20 mouse cellular contexts compared by ENCODE assay signal in genomic region chr1:14413826-14414445, GRCm38 (mm10).
DNase-seq lines count a peak whose midpoint lies in the region; ATAC-seq lines count a peak whose summit lies in the region.
"Had no signal": no experiment of that assay in that cellular context is flagged by ENCODE, and none has a peak within 500 bp of the region (broad histone marks: within the 10 kb centered on the region; RNA-seq: fewer than 3 reads in every experiment).

No protein-coding gene starts in this region.

- no peak overlapping the region for H3K27ac ChIP-seq in midbrain, embryonic 10.5 days (replicated peaks)
- no peak overlapping the region for H3K27ac ChIP-seq in midbrain, embryonic 16.5 days (ENCODE audit: low read length)
- no peak overlapping the region for H3K27ac ChIP-seq in midbrain, embryonic 14.5 days (replicated peaks; ENCODE audit: low read depth, low read length)
- H3K27ac ChIP-seq: embryonic facial prominence, embryonic 13.5 days; forebrain, embryonic 13.5 days; gastrocnemius, adult 2 months; heart, embryonic 13.5 days; hindbrain, embryonic 13.5 days; intestine, embryonic 15.5 days had no signal

- no peak overlapping the region for H3K9ac ChIP-seq in midbrain, embryonic 16.5 days (ENCODE audit: low read depth, low read length)
- H3K9ac ChIP-seq in midbrain, embryonic 14.5 days (replicated peaks; ENCODE audit: low read length), result no peak overlapping the region
- H3K9ac ChIP-seq: embryonic facial prominence, embryonic 13.5 days; forebrain, embryonic 13.5 days; heart, embryonic 13.5 days; hindbrain, embryonic 13.5 days; intestine, embryonic 15.5 days had no signal

- 33% methylated on average over 4 of the region's 4 CpGs for WGBS in midbrain, embryonic 10.5 days
- 15% methylated on average over 4 of the region's 4 CpGs for WGBS in midbrain, embryonic 16.5 days
- WGBS in midbrain, embryonic 14.5 days, result 10% methylated on average over 4 of the region's 4 CpGs

- no peaks in the 10 kb centered on the region for H3K36me3 ChIP-seq in midbrain, embryonic 10.5 days
- H3K36me3 ChIP-seq in midbrain, embryonic 16.5 days (ENCODE audit: control insufficient read depth, insufficient read depth, low read length), result no peaks in the 10 kb centered on the region
- H3K36me3 ChIP-seq in midbrain, embryonic 14.5 days (ENCODE audit: control insufficient read depth, insufficient read depth, low read length), result no peaks in the 10 kb centered on the region
- H3K36me3 ChIP-seq: embryonic facial prominence, embryonic 13.5 days; heart, embryonic 13.5 days; hindbrain, embryonic 13.5 days; intestine, embryonic 15.5 days had no signal

- H3K4me3 ChIP-seq in midbrain, embryonic 10.5 days, result no peak overlapping the region
- H3K4me3 ChIP-seq in midbrain, embryonic 16.5 days (ENCODE audit: low read depth, low read length), result no peak overlapping the region
- H3K4me3 ChIP-seq in midbrain, embryonic 14.5 days (replicated peaks; ENCODE audit: low read depth, low read length), result no peak overlapping the region
- H3K4me3 ChIP-seq: embryonic facial prominence, embryonic 13.5 days; forebrain, embryonic 13.5 days; gastrocnemius, adult 2 months; heart, embryonic 13.5 days; hindbrain, embryonic 13.5 days; intestine, embryonic 15.5 days had no signal

- ATAC-seq in midbrain, embryonic 16.5 days, result no peak
- no peak for ATAC-seq in midbrain, embryonic 14.5 days (ENCODE audit: low FRiP score, low TSS enrichment)
- ATAC-seq: forebrain, embryonic 13.5 days; intestine, embryonic 15.5 days had no signal

- peaks cover 85% of the 10 kb centered on the region for H3K27me3 ChIP-seq in midbrain, embryonic 10.5 days (ENCODE audit: low read depth, poor library complexity, severe bottlenecking)
- peaks cover 3% of the 10 kb centered on the region; the same call in 1 of the 2 replicates for H3K27me3 ChIP-seq in midbrain, embryonic 16.5 days (ENCODE audit: control insufficient read depth, insufficient read depth, low read depth, low read length)
- peaks cover 11% of the 10 kb centered on the region; the same call in 1 of the 2 replicates for H3K27me3 ChIP-seq in midbrain, embryonic 14.5 days (ENCODE audit: control insufficient read depth, insufficient read depth, low read length)
- H3K27me3 ChIP-seq: CH12.LX; embryonic facial prominence, embryonic 13.5 days; forebrain, embryonic 13.5 days; heart, embryonic 13.5 days; hindbrain, embryonic 13.5 days; intestine, embryonic 15.5 days had no signal

- H3K4me1 ChIP-seq in midbrain, embryonic 10.5 days, result peaks cover 13% of the 10 kb centered on the region
- H3K4me1 ChIP-seq in midbrain, embryonic 16.5 days (ENCODE audit: control insufficient read depth, insufficient read depth, low read length), result no peaks in the 10 kb centered on the region
- H3K4me1 ChIP-seq in midbrain, embryonic 14.5 days (ENCODE audit: control insufficient read depth, insufficient read depth, low read length), result no peaks in the 10 kb centered on the region
- H3K4me1 ChIP-seq: embryonic facial prominence, embryonic 13.5 days; forebrain, embryonic 13.5 days; heart, embryonic 13.5 days; hindbrain, embryonic 13.5 days; intestine, embryonic 15.5 days had no signal

- no peaks in the 10 kb centered on the region for H3K9me3 ChIP-seq in midbrain, embryonic 10.5 days (replicated peaks)
- no peaks in the 10 kb centered on the region for H3K9me3 ChIP-seq in midbrain, embryonic 16.5 days (replicated peaks; ENCODE audit: control insufficient read depth, low read length, poor library complexity, severe bottlenecking)
- H3K9me3 ChIP-seq in midbrain, embryonic 14.5 days (ENCODE audit: control insufficient read depth, low read length), result no peaks in the 10 kb centered on the region
- H3K9me3 ChIP-seq: embryonic facial prominence, embryonic 13.5 days; forebrain, embryonic 13.5 days; heart, embryonic 13.5 days; hindbrain, embryonic 13.5 days; intestine, embryonic 15.5 days had no signal

- no peak overlapping the region for H3K4me2 ChIP-seq in midbrain, embryonic 16.5 days (ENCODE audit: low read length)
- no peak overlapping the region for H3K4me2 ChIP-seq in midbrain, embryonic 14.5 days (ENCODE audit: low read length)
- H3K4me2 ChIP-seq: embryonic facial prominence, embryonic 13.5 days; forebrain, embryonic 13.5 days; heart, embryonic 13.5 days; hindbrain, embryonic 13.5 days; intestine, embryonic 15.5 days had no signal

- peak; percentile 3 for DNase-seq in embryo, embryonic 11 days
- DNase-seq in embryo, embryonic 10.5 days (ENCODE audit: low spot score), result no peak
- DNase-seq in midbrain, embryonic 10.5 days (ENCODE audit: low spot score), result peak; percentile 20
- peak; percentile 81 for DNase-seq in Muller cell, postnatal 12 days (ENCODE audit: inconsistent ontology term)
- peak; percentile 24 for DNase-seq in midbrain, embryonic 14.5 days
- no peak for DNase-seq in kidney, postnatal 4 days
- DNase-seq in lung, postnatal 25 days (ENCODE audit: low spot score), result no peak
- DNase-seq: adrenal gland, adult 2 months; adrenal gland, postnatal 25 days; cerebellum, adult 2 months; gastrocnemius, adult 2 months; gastrocnemius, postnatal 25 days; heart, postnatal 36 days had no signal

Comparison
In these comparisons a context has a peak if more than half of its experiments do, and no peak if none do; other contexts are left out.
1. DNase-seq: peak in embryo, embryonic 11 days (single experiment), midbrain, embryonic 10.5 days (single experiment), Muller cell, postnatal 12 days (single experiment) and midbrain, embryonic 14.5 days (single experiment); none in embryo, embryonic 10.5 days (single experiment), kidney, postnatal 4 days (0 of 2) and lung, postnatal 25 days (single experiment).